Comparison of ENCODE assay signal across 25 mouse cellular contexts in the genomic region with DNA sequence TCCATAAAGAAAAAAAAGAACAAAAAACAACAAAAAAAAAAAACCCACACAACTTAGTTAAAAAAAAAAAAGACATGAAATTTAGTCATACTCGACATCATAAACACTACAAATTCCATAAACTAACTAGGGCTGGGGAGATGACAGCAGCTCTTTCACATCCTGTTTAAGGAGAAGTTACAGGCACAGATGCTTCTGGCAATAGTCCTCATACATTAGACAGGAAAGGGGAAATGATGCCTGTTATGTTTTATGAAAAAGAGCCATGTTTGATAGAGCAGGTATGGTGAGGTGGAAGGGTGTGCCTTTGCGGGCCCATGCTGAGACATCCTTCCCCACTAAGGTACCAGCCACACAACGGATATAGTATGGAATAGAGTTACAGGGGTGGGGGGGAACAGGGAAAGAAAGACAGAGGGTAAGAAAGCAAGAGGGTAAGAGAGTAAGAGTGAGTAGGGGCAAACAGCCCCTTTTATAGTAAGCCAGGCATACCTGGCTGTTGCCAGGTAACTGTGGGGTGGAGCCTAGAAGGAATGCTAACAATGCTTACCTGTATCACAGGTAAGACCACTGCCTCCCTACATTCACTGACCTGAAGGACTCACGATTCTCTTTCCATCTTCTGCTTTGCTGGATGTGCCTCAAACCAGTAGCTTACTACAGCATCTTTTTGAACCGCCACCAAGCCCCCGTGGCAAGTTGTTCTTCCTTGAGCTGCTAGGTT. TPM values are rescaled to one million over a fixed set of nuclear protein-coding genes. Genes with fewer than 3 reads are reported as not detected.
DNase-seq lines count a peak whose midpoint lies in the region; ATAC-seq and TF ChIP-seq lines count a peak whose summit lies in the region.
"Had no signal": no experiment of that assay in that cellular context is flagged by ENCODE, and none has a peak within 500 bp of the region (broad histone marks: within the 10 kb centered on the region; RNA-seq: fewer than 3 reads in every experiment).

No protein-coding gene starts in this region.

- no peak for TF ChIP-seq CTCF in testis, adult 2 months (IDR thresholded peaks at IDR 0.05; ENCODE audit: control insufficient read depth, insufficient read depth, insufficient replicate concordance, low read depth, low read length)

- no peak overlapping the region for H3K9ac ChIP-seq in lung, embryonic 15.5 days
- no peak overlapping the region for H3K9ac ChIP-seq in hindbrain, embryonic 13.5 days
- H3K9ac ChIP-seq: embryonic facial prominence, embryonic 13.5 days; forebrain, embryonic 13.5 days; hindbrain, embryonic 12.5 days had no signal

- 51% methylated on average over 6 of the region's 6 CpGs for WGBS in lung, embryonic 15.5 days
- 64% methylated on average over 6 of the region's 6 CpGs for whole genome bisulfite sequencing in hindbrain, embryonic 13.5 days

- H3K27ac ChIP-seq in lung, embryonic 15.5 days: 0 out of 2 replicates have a peak overlapping the region, but pooled peaks have one; percentile 19
- H3K27ac ChIP-seq in testis, adult 2 months (ENCODE audit: control insufficient read depth, insufficient read depth, low read depth, low read length): peak overlapping the region; percentile 71
- H3K27ac ChIP-seq in hindbrain, embryonic 13.5 days: no peak overlapping the region
- H3K27ac ChIP-seq: embryonic facial prominence, embryonic 13.5 days; forebrain, embryonic 10.5 days; forebrain, embryonic 13.5 days; hindbrain, embryonic 12.5 days had no signal

- no peaks in the 10 kb centered on the region for H3K9me3 ChIP-seq in lung, embryonic 15.5 days
- no peaks in the 10 kb centered on the region for H3K9me3 ChIP-seq in hindbrain, embryonic 13.5 days
- H3K9me3 ChIP-seq: embryonic facial prominence, embryonic 13.5 days; forebrain, embryonic 10.5 days; forebrain, embryonic 13.5 days; hindbrain, embryonic 12.5 days had no signal

- no peak for DNase-seq in lung, postnatal 14 days
- no peak for DNase-seq in testis, postnatal 14 days (ENCODE audit: low spot score)
- no peak for DNase-seq in right cerebral cortex, postnatal 4 days
- DNase-seq: adrenal gland, adult 8-10 months; adrenal gland, postnatal 25 days; cerebellum, adult 11-12 months; cerebellum, adult 8-10 months; cerebellum, postnatal 14 days; gastrocnemius, postnatal 10 days; gastrocnemius, postnatal 36 days; heart, adult 11 months had no signal

- H3K4me3 ChIP-seq in lung, embryonic 15.5 days: no peak overlapping the region
- peak overlapping the region; percentile 66 for H3K4me3 ChIP-seq in testis, adult 2 months (ENCODE audit: control insufficient read depth, low read depth, low read length)
- H3K4me3 ChIP-seq in hindbrain, embryonic 13.5 days: no peak overlapping the region
- H3K4me3 ChIP-seq: embryonic facial prominence, embryonic 13.5 days; forebrain, embryonic 10.5 days; forebrain, embryonic 13.5 days; hindbrain, embryonic 12.5 days had no signal

- no peak for TF ChIP-seq POLR2A in testis, adult 2 months (IDR thresholded peaks at IDR 0.05; ENCODE audit: control insufficient read depth, low read depth, low read length)

- H3K4me2 ChIP-seq in lung, embryonic 15.5 days: 0 out of 2 replicates have a peak overlapping the region, but pooled peaks have one; percentile 0
- no peak overlapping the region for H3K4me2 ChIP-seq in hindbrain, embryonic 13.5 days
- H3K4me2 ChIP-seq: embryonic facial prominence, embryonic 13.5 days; forebrain, embryonic 13.5 days; heart, embryonic 11.5 days; hindbrain, embryonic 12.5 days had no signal

- no peaks in the 10 kb centered on the region for H3K4me1 ChIP-seq in lung, embryonic 15.5 days
- H3K4me1 ChIP-seq in testis, adult 2 months (ENCODE audit: control insufficient read depth, insufficient read depth, low read length): no peaks in the 10 kb centered on the region
- H3K4me1 ChIP-seq in hindbrain, embryonic 13.5 days (replicated peaks): no peaks in the 10 kb centered on the region; the same call in 1 of the 2 replicates
- H3K4me1 ChIP-seq: embryonic facial prominence, embryonic 13.5 days; forebrain, embryonic 13.5 days; hindbrain, embryonic 12.5 days had no signal

- ATAC-seq in lung, embryonic 15.5 days (ENCODE audit: borderline replicate concordance, extremely low read depth, low FRiP score, low TSS enrichment): no peak
- ATAC-seq in granulocyte monocyte progenitor cell, adult 5-6 weeks (replicated peaks; ENCODE audit: poor library complexity, severe bottlenecking): peak; percentile 96
- peak; percentile 63 for ATAC-seq in monocyte, adult 5-6 weeks (replicated peaks; ENCODE audit: insufficient number of reproducible peaks, low FRiP score, low TSS enrichment, poor library complexity, severe bottlenecking)
- no peak for ATAC-seq in hindbrain, embryonic 13.5 days (ENCODE audit: low FRiP score)
- ATAC-seq: activated CD4-positive, CD25-positive, alpha-beta regulatory T cell, adult 4 months; forebrain, embryonic 13.5 days; forebrain, embryonic 16.5 days; hindbrain, embryonic 16.5 days had no signal

- H3K27me3 ChIP-seq in lung, embryonic 15.5 days: no peaks in the 10 kb centered on the region
- no peaks in the 10 kb centered on the region for H3K27me3 ChIP-seq in testis, adult 2 months (ENCODE audit: control insufficient read depth, insufficient read depth, low read length)
- no peaks in the 10 kb centered on the region for H3K27me3 ChIP-seq in hindbrain, embryonic 13.5 days
- H3K27me3 ChIP-seq: embryonic facial prominence, embryonic 13.5 days; hindbrain, embryonic 12.5 days had no signal

- H3K36me3 ChIP-seq in lung, embryonic 15.5 days: no peaks in the 10 kb centered on the region
- no peaks in the 10 kb centered on the region for H3K36me3 ChIP-seq in testis, adult 2 months (ENCODE audit: control insufficient read depth, insufficient read depth, low read length)
- H3K36me3 ChIP-seq in hindbrain, embryonic 13.5 days: peaks cover 4% of the 10 kb centered on the region
- H3K36me3 ChIP-seq: forebrain, embryonic 10.5 days; hindbrain, embryonic 12.5 days had no signal

RNA-seq across cellular contexts. Expression of gene Fdxacb1, which starts 6.4 kb away (rescaled TPM):
- 11.3 and 12.2 TPM in 2 replicates for polyA plus RNA-seq in lung, embryonic 15.5 days (2015; fragmentation: Nextera tagmentation; extraction: Ambion mirVana)
- 5.3 and 5.8 TPM in 2 replicates for polyA plus RNA-seq in testis, adult 2 months (2012; rRNA removed)
- total RNA-seq in granulocyte monocyte progenitor cell, adult 5-6 weeks (2014; fragmentation: Nextera tagmentation): 9.8 and 14.9 TPM in 2 replicates
- 6.3 and 7.1 TPM in 2 replicates for total RNA-seq in granulocyte monocyte progenitor cell, adult 5-6 weeks (2017)
- total RNA-seq in monocyte, adult 5-6 weeks (2017): 6.5 to 16.5 TPM (median 8.1 TPM) in 3 replicates
- 11.5 and 12.3 TPM in 2 replicates for polyA plus RNA-seq in hindbrain, embryonic 13.5 days (2015; fragmentation: Nextera tagmentation; extraction: Ambion mirVana)

RNA-seq across cellular contexts. Expression of gene Hspb2, which starts 9.5 kb away (rescaled TPM):
- polyA plus RNA-seq in lung, embryonic 15.5 days (2015; fragmentation: Nextera tagmentation; extraction: Ambion mirVana): 14.5 and 16.4 TPM in 2 replicates
- 2.3 and 3.6 TPM in 2 replicates for polyA plus RNA-seq in testis, adult 2 months (2012; rRNA removed)
- not detected in 2 replicates for total RNA-seq in granulocyte monocyte progenitor cell, adult 5-6 weeks (2014; fragmentation: Nextera tagmentation)
- not detected in 2 replicates for total RNA-seq in granulocyte monocyte progenitor cell, adult 5-6 weeks (2017)
- total RNA-seq in monocyte, adult 5-6 weeks (2017): not detected in 3 replicates
- polyA plus RNA-seq in hindbrain, embryonic 13.5 days (2015; fragmentation: Nextera tagmentation; extraction: Ambion mirVana): 1.3 and 1.7 TPM in 2 replicates
- total RNA-seq: hematopoietic stem cell, adult 5-6 weeks had no signal
- polyA plus RNA-seq: forebrain, embryonic 13.5 days had no signal

RNA-seq across cellular contexts. Expression of gene Cryab, which starts 10.6 kb away (rescaled TPM):
- polyA plus RNA-seq in lung, embryonic 15.5 days (2015; fragmentation: Nextera tagmentation; extraction: Ambion mirVana): 111 and 131 TPM in 2 replicates
- polyA plus RNA-seq in testis, adult 2 months (2012; rRNA removed): 4.4 and 6.0 TPM in 2 replicates
- 1.6 TPM in 1 of 2 replicates, not detected in the other for total RNA-seq in granulocyte monocyte progenitor cell, adult 5-6 weeks (2014; fragmentation: Nextera tagmentation)
- 2.5 TPM in 1 of 2 replicates, not detected in the other for total RNA-seq in granulocyte monocyte progenitor cell, adult 5-6 weeks (2017)
- not detected in 3 replicates for total RNA-seq in monocyte, adult 5-6 weeks (2017)
- 10.7 and 11.3 TPM in 2 replicates for polyA plus RNA-seq in hindbrain, embryonic 13.5 days (2015; fragmentation: Nextera tagmentation; extraction: Ambion mirVana)

RNA-seq across cellular contexts. Expression of gene Alg9, which starts 13.1 kb away (rescaled TPM):
- polyA plus RNA-seq in lung, embryonic 15.5 days (2015; fragmentation: Nextera tagmentation; extraction: Ambion mirVana): 38.9 and 39.5 TPM in 2 replicates
- 31.0 and 40.0 TPM in 2 replicates for polyA plus RNA-seq in testis, adult 2 months (2012; rRNA removed)
- total RNA-seq in granulocyte monocyte progenitor cell, adult 5-6 weeks (2014; fragmentation: Nextera tagmentation): 25.1 and 30.7 TPM in 2 replicates
- total RNA-seq in granulocyte monocyte progenitor cell, adult 5-6 weeks (2017): 22.7 TPM in 2 replicates
- total RNA-seq in monocyte, adult 5-6 weeks (2017): 10.3 to 16.5 TPM (median 11.1 TPM) in 3 replicates
- 47.2 and 53.7 TPM in 2 replicates for polyA plus RNA-seq in hindbrain, embryonic 13.5 days (2015; fragmentation: Nextera tagmentation; extraction: Ambion mirVana)

RNA-seq across cellular contexts. Expression of gene 1110032A03Rik, which starts 13.6 kb away (rescaled TPM):
- polyA plus RNA-seq in lung, embryonic 15.5 days (2015; fragmentation: Nextera tagmentation; extraction: Ambion mirVana): 31.7 and 35.8 TPM in 2 replicates
- 662 and 684 TPM in 2 replicates for polyA plus RNA-seq in testis, adult 2 months (2012; rRNA removed)
- 19.9 and 22.7 TPM in 2 replicates for total RNA-seq in granulocyte monocyte progenitor cell, adult 5-6 weeks (2014; fragmentation: Nextera tagmentation)
- total RNA-seq in granulocyte monocyte progenitor cell, adult 5-6 weeks (2017): 11.2 and 16.3 TPM in 2 replicates
- total RNA-seq in monocyte, adult 5-6 weeks (2017): 13.2 to 26.7 TPM (median 16.7 TPM) in 3 replicates
- 60.4 and 64.6 TPM in 2 replicates for polyA plus RNA-seq in hindbrain, embryonic 13.5 days (2015; fragmentation: Nextera tagmentation; extraction: Ambion mirVana)

Comparison
In these comparisons a context has a peak if more than half of its experiments do, and no peak if none do; other contexts are left out.
1. ATAC-seq: peak in granulocyte monocyte progenitor cell, adult 5-6 weeks (single experiment) and monocyte, adult 5-6 weeks (single experiment); none in lung, embryonic 15.5 days (single experiment) and hindbrain, embryonic 13.5 days (single experiment).